Mouse (Mus musculus): Measurements from ENCODE around the gene Zfp764. TPM values are rescaled to one million over a fixed set of nuclear protein-coding genes. Genes with fewer than 3 reads are reported as not detected.

Zfp764 gene
- total RNA-seq, 2 experiments from 2014 or later = 2.9 to 4.1 TPM

GRCm38 (mm10) chr7:127357871-127358270, 48.8 kb downstream of the Zfp764 start:
- intact Hi-C loops (cut with DNase I) = no loop called here
- DNase-seq (ENCODE audit: low spot score in 2 of 2) = no peak

GRCm38 (mm10) chr7:127355796-127356195, 50.8 kb downstream of the Zfp764 start:
- DNase-seq (ENCODE audit: low spot score in 2 of 2) = no peak
- intact Hi-C loops (cut with DNase I) = no loop called here

Other genes with a start within 250 kb of the Zfp764 start
- gene Cd2bp2, start 210.8 kb downstream of the Zfp764 start, total RNA-seq (2021) = 10 to 100 TPM; 73.9 to 84.5 TPM
- 10 to 100 TPM; 82.8 to 83.9 TPM for gene Tbc1d10b, start 198.4 kb downstream of the Zfp764 start, total RNA-seq (2021)
- gene Mylpf, start 197.9 kb downstream of the Zfp764 start, total RNA-seq (2021) = 1 to 10 TPM; 1.7 to 4.2 TPM
- gene Zfp553, start 173.8 kb downstream of the Zfp764 start, total RNA-seq (2021) = 10 to 100 TPM; 17.7 to 19.2 TPM
- 1 to 10 TPM; 5.9 to 6.3 TPM for gene Sept1, start 173.7 kb downstream of the Zfp764 start, total RNA-seq (2021)
- gene Zfp771, start 162.5 kb downstream of the Zfp764 start, total RNA-seq (2021) = 10 to 100 TPM; 62.0 to 63.9 TPM
- gene Dctpp1, start 146.1 kb downstream of the Zfp764 start, total RNA-seq (2021) = 10 to 100 TPM; 32.1 to 38.3 TPM
- gene Sephs2, start 132.8 kb downstream of the Zfp764 start, total RNA-seq (2021) = 10 to 100 TPM; 45.9 to 50.3 TPM
- under 1 TPM; 0.59 to 0.72 TPM for gene Itgal, start 110.6 kb downstream of the Zfp764 start, total RNA-seq (2021)
- 10 to 100 TPM; 10.9 to 13.0 TPM for gene Zfp768, start 61.2 kb downstream of the Zfp764 start, total RNA-seq (2021)
- gene Zfp747, start 30.8 kb downstream of the Zfp764 start, total RNA-seq (2021) = 1 to 10 TPM; 5.4 to 7.8 TPM
- gene 9130019O22Rik, start 19.7 kb downstream of the Zfp764 start, total RNA-seq (2021) = 1 to 10 TPM; 2.7 to 2.8 TPM
- gene E430018J23Rik, start 13.2 kb downstream of the Zfp764 start, total RNA-seq (2021) = 1 to 10 TPM; 6.2 to 6.8 TPM
- 10 to 100 TPM; 11.4 to 11.7 TPM for gene Zfp688, start 15.2 kb upstream of the Zfp764 start, total RNA-seq (2021)
- 1 to 10 TPM; 5.4 to 7.9 TPM for gene Zfp689, start 42.3 kb upstream of the Zfp764 start, total RNA-seq (2021)
- gene Prr14, start 52.8 kb upstream of the Zfp764 start, total RNA-seq (2021) = 10 to 100 TPM; 27.2 to 32.5 TPM
- 10 to 100 TPM; 52.9 to 66.0 TPM for gene Fbrs, start 72.4 kb upstream of the Zfp764 start, total RNA-seq (2021)
- gene Srcap, start 105.2 kb upstream of the Zfp764 start, total RNA-seq (2021) = 100 to 1,000 TPM; 112 to 114 TPM
- 10 to 100 TPM in 1 of 2 experiments, 1 to 10 TPM in 1; 10.0 to 14.0 TPM for gene Gm42715, start 112.8 kb upstream of the Zfp764 start, total RNA-seq (2021)
- 1 to 10 TPM; 2.3 to 3.2 TPM for gene Tmem265, start 154.6 kb upstream of the Zfp764 start, total RNA-seq (2021)
- gene Phkg2, start 166.5 kb upstream of the Zfp764 start, total RNA-seq (2021) = 10 to 100 TPM; 71.5 to 75.9 TPM
- 10 to 100 TPM in 1 of 2 experiments, 1 to 10 TPM in 1; 9.5 to 11.3 TPM for gene Ccdc189, start 181.8 kb upstream of the Zfp764 start, total RNA-seq (2021)
- 10 to 100 TPM; 69.5 to 74.7 TPM for gene Rnf40, start 181.9 kb upstream of the Zfp764 start, total RNA-seq (2021)
- gene Zfp629, start 209.0 kb upstream of the Zfp764 start, total RNA-seq (2021) = 10 to 100 TPM; 24.1 to 25.7 TPM

Data from left cerebral cortex, postnatal 14 days (tissue).